Mouse (Mus musculus): Measurements from ENCODE around the gene Tmem115. TPM values are rescaled to one million over a fixed set of nuclear protein-coding genes. Genes with fewer than 3 reads are reported as not detected.

Gene Tmem115
- polyA plus RNA-seq, 1 experiment from 2014 or later, result 15.2 TPM

DNA sequence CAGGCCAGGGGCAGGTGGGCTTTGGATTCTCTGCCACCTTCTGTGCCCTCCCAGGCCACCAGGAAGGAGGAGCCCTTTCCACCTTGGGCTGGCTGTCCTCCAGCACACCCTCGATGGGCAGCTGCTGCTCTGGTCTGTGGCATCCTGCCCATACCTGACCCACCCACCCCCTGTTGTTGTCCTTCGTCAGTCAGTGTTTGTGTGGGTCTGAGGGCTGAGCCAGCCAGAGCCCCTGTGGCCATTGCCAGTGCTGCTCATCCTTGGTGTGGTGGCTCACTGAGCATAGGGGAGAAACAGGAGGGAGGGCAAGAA lies 11.4 kb upstream of the Tmem115 start:
- peaks cover 75% of the 10 kb centered on the region for H3K27me3 ChIP-seq
- H3K27ac ChIP-seq (replicated peaks), result no peak overlapping the region
- H3K4me3 ChIP-seq (replicated peaks), result no peak overlapping the region
- no peak overlapping the region for H3K9ac ChIP-seq
- no peaks in the 10 kb centered on the region for H3K9me3 ChIP-seq (replicated peaks)
- H3K4me1 ChIP-seq (replicated peaks), result peaks cover 22% of the 10 kb centered on the region
- no peak for ATAC-seq (ENCODE audit: insufficient read depth)
- no peaks in the 10 kb centered on the region for H3K36me3 ChIP-seq (replicated peaks)
- H3K4me2 ChIP-seq, result peak overlapping the region; percentile 18; the same call in 1 of the 2 replicates
- 42% methylated on average over 2 of the region's 2 CpGs for WGBS (ENCODE audit: insufficient replicate concordance)

DNA sequence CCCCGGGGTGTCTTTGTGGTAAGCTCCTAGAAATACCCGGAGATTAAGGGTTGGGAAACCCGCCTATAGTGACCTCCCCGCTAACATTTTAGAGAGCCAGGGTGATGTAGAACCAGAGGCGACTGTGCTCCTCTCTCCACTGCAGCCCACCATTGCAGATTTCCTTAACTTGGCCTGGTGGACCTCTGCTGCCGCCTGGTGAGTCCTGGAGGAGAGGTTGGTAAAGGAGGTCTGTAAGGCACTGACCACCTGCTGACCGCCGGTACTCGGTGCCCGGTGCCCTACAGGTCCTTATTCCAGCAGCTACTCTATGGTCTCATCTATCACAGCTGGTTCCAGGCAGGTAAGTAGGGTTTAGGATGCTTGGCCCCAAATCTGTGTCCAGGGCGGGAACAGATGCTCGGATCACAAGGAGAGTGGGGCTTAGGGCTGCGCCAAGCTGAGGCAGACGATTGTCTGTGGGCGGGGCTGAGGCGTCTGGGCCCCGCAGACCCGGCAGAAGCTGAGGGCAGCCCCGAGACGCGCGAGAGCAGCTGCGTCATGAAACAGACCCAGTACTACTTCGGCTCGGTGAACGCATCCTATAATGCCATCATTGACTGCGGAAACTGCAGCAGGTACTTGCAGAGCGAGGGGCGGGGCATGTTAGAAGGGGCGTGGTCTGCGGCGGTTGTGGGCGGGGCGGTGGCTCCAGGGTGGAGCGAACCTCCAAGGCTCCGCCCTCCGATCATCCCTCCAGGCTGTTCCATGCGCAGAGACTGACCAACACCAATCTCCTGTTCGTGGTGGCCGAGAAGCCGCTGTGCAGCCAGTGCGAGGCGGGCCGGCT lies 7.3 kb upstream of the Tmem115 start:
- 6% methylated on average over 44 of the region's 44 CpGs for whole genome bisulfite sequencing (ENCODE audit: insufficient replicate concordance)
- Histone ChIP-seq H3K27me3 (peaks cover 68% of the 10 kb centered on the region), H3K36me3 (replicated peaks) (no peaks in the 10 kb centered on the region), H3K4me3 (replicated peaks) (peak overlapping the region; percentile 28), H3K27ac (replicated peaks) (no peak overlapping the region), H3K9me3 (replicated peaks) (no peaks in the 10 kb centered on the region), H3K4me1 (replicated peaks) (peaks cover 21% of the 10 kb centered on the region), H3K9ac (no peak overlapping the region), H3K4me2 (peak overlapping the region; percentile 51)
- peak; percentile 51 for ATAC-seq (ENCODE audit: insufficient read depth)

DNA sequence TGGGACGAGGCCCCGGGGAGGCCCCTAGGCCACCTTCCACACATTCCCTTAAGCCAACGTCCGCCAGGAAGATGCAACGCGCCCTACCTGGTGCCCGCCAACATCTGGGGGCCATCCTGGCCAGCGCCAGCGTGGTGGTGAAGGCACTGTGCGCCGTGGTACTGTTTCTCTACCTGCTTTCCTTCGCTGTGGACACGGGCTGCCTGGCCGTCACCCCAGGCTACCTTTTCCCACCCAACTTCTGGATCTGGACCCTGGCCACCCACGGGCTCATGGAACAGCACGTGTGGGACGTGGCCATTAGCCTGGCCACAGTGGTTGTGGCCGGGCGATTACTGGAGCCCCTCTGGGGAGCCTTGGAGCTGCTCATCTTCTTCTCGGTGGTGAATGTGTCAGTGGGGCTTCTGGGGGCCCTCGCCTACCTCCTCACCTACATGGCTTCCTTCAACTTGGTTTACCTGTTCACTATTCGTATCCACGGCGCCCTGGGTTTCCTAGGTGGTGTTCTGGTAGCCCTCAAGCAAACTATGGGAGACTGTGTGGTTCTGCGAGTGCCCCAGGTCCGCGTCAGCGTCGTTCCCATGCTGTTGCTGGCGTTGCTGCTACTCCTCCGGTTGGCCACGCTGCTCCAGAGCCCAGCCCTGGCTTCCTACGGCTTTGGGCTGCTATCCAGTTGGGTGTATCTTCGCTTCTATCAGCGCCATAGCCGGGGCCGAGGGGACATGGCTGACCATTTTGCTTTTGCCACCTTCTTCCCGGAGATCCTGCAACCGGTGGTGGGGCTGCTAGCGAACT lies 860 bp downstream of the Tmem115 start:
- H3K4me2 ChIP-seq, result peak overlapping the region; percentile 95
- peak; percentile 47 for ATAC-seq (ENCODE audit: insufficient read depth)
- under 1% methylated on average over 40 of the region's 40 CpGs for WGBS (ENCODE audit: insufficient replicate concordance)

DNA sequence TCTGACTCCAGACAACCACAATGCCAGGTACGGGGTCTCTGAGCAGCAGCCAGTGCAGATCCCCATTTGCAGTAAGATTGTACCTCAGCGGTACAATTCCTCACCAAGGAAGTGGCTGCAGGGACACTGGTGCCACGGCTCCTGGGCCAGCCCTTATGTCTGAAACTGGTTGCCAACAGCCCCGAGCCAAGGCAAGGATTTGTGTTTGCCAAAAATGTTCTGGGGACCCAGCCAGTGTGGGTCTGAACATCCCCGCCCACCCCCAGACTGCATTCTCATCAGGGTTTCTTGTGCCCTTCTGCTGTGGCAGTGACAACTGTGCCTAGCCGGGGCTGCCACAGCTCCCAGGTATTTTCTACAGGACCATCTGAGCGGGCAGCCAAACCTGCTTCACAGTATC lies 4.5 kb downstream of the Tmem115 start:
- 86% methylated on average over 7 of the region's 7 CpGs for WGBS (ENCODE audit: insufficient replicate concordance)
- no peak for ATAC-seq (ENCODE audit: insufficient read depth)
- no peaks in the 10 kb centered on the region for H3K9me3 ChIP-seq (replicated peaks)
- H3K36me3 ChIP-seq (replicated peaks), result peaks cover 38% of the 10 kb centered on the region
- H3K27ac ChIP-seq (replicated peaks), result no peak overlapping the region
- no peak overlapping the region for H3K9ac ChIP-seq
- peaks cover 63% of the 10 kb centered on the region for H3K4me1 ChIP-seq (replicated peaks)
- H3K4me2 ChIP-seq, result no peak overlapping the region
- no peaks in the 10 kb centered on the region for H3K27me3 ChIP-seq
- H3K4me3 ChIP-seq (replicated peaks), result no peak overlapping the region

More for the DNA sequence above, 860 bp downstream of the Tmem115 start:
- peak overlapping the region; percentile 87 for H3K27ac ChIP-seq (replicated peaks)
- no peaks in the 10 kb centered on the region; the same call in none of the 2 replicates for H3K27me3 ChIP-seq
- H3K36me3 ChIP-seq (replicated peaks), result peaks cover 31% of the 10 kb centered on the region
- peaks cover 40% of the 10 kb centered on the region for H3K4me1 ChIP-seq (replicated peaks)
- H3K9ac ChIP-seq, result peak overlapping the region; percentile 85
- peak overlapping the region; percentile 74 for H3K4me3 ChIP-seq (replicated peaks)
- no peaks in the 10 kb centered on the region for H3K9me3 ChIP-seq (replicated peaks)

DNA sequence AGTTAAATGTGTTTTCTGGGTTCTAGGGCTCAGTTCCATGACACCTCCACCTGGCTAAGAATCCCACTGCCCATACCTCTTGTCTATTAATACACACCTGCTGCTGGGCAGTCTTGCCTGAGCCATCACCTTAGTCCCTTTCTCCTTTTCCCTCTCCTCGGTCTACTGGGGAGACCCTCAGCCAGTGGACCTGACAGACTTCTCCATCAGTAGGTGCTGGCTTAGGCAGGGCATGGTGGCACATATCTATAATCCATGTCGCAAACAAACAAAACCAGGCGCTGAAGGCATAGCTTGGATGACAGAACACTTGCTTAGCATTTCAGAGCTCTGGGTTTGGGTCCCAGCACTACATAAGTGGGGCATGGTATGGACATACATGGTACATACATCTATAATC lies 5.0 kb downstream of the Tmem115 start:
- no peak overlapping the region for H3K27ac ChIP-seq (replicated peaks)
- 79% methylated on average over 3 of the region's 3 CpGs for WGBS (ENCODE audit: insufficient replicate concordance)
- H3K36me3 ChIP-seq (replicated peaks), result peaks cover 41% of the 10 kb centered on the region
- H3K4me3 ChIP-seq (replicated peaks), result no peak overlapping the region
- H3K9ac ChIP-seq, result no peak overlapping the region
- peaks cover 61% of the 10 kb centered on the region for H3K4me1 ChIP-seq (replicated peaks)
- no peaks in the 10 kb centered on the region for H3K9me3 ChIP-seq (replicated peaks)
- no peak overlapping the region for H3K4me2 ChIP-seq
- no peaks in the 10 kb centered on the region for H3K27me3 ChIP-seq
- ATAC-seq (ENCODE audit: insufficient read depth), result no peak

DNA sequence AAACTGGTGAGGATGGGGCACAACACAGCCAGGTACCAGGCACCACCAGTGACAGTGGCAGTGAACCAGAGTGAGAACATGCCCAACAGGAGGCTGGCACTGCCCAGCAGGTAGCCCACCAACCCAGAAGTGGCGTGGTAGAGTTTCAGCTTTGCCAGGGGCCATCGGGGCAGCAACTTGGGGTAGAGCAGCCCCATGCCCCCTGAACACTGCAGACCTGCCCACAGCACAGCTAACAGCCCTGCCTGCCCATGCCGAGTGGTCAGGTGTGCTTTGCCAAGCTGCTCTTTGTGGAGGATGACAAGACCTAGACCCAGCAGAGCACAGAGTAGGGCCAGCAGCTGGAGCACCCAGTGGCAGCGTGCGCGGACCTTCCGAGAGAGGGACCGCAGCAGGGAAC lies 6.2 kb downstream of the Tmem115 start:
- Histone ChIP-seq H3K9me3 (replicated peaks) (no peaks in the 10 kb centered on the region), H3K4me2 (no peak overlapping the region), H3K27me3 (no peaks in the 10 kb centered on the region), H3K4me3 (replicated peaks) (no peak overlapping the region), H3K27ac (replicated peaks) (no peak overlapping the region), H3K36me3 (replicated peaks) (peaks cover 52% of the 10 kb centered on the region), H3K4me1 (replicated peaks) (peaks cover 55% of the 10 kb centered on the region), H3K9ac (no peak overlapping the region)
- ATAC-seq (ENCODE audit: insufficient read depth), result no peak
- WGBS (ENCODE audit: insufficient replicate concordance), result 94% methylated on average over 8 of the region's 8 CpGs

DNA sequence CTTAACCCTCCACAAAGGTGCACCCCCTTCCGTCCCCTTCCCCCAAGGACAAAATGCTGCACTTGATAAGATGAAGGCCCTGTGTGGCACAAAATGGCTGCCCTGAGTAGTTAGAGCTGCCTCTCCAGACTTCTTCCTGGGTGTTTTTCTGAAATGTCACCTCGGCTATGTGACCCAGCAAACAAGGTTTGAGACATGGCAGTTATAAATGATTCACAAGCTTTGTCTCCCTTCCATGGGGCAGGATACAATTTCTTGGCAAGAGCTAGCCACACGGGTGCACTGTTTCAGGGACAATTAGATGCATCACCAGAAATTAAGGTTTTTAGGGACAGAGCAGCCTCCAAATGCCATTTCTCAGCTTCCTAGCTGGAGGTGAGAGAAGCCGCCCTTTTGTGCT lies 6.7 kb downstream of the Tmem115 start:
- peaks cover 56% of the 10 kb centered on the region for H3K36me3 ChIP-seq (replicated peaks)

DNA sequence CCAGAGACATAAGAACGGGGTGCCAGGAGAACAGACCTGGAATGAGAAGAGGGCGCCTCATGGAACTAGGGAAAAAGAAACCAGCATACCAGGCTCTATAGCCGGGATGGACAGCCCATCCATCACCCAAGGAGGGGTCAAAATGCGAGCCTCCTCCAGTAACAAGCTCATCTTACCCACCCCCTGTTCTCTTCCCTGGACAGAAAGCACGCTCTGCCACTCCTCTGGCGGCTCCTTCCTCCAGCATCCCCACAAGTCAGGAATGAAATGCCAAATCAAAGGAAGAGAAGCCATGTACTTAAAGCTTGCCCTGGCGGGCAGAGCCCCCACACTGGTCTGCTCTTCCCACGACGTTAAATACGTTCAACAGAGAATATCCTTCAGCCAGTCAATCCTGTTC lies 7.3 kb downstream of the Tmem115 start:
- no peak for ATAC-seq (ENCODE audit: insufficient read depth)
- no peaks in the 10 kb centered on the region for H3K27me3 ChIP-seq
- H3K4me2 ChIP-seq, result peak overlapping the region; percentile 93
- H3K9ac ChIP-seq, result peak overlapping the region; percentile 65; the same call in 1 of the 2 replicates
- H3K4me1 ChIP-seq (replicated peaks), result peaks cover 51% of the 10 kb centered on the region
- peak overlapping the region; percentile 29; the same call in 1 of the 2 replicates for H3K27ac ChIP-seq (replicated peaks)
- WGBS (ENCODE audit: insufficient replicate concordance), result 42% methylated on average over 10 of the region's 10 CpGs
- H3K36me3 ChIP-seq (replicated peaks), result peaks cover 56% of the 10 kb centered on the region
- no peaks in the 10 kb centered on the region for H3K9me3 ChIP-seq (replicated peaks)
- H3K4me3 ChIP-seq (replicated peaks), result peak overlapping the region; percentile 81

More for the DNA sequence above, 6.7 kb downstream of the Tmem115 start:
- Histone ChIP-seq H3K4me3 (replicated peaks) (no peak overlapping the region), H3K27me3 (no peaks in the 10 kb centered on the region), H3K9ac (no peak overlapping the region), H3K4me1 (replicated peaks) (peaks cover 53% of the 10 kb centered on the region), H3K27ac (replicated peaks) (no peak overlapping the region), H3K4me2 (no peak overlapping the region), H3K9me3 (replicated peaks) (no peaks in the 10 kb centered on the region)
- WGBS (ENCODE audit: insufficient replicate concordance), result 57% methylated on average over 4 of the region's 4 CpGs
- ATAC-seq (ENCODE audit: insufficient read depth), result no peak

DNA sequence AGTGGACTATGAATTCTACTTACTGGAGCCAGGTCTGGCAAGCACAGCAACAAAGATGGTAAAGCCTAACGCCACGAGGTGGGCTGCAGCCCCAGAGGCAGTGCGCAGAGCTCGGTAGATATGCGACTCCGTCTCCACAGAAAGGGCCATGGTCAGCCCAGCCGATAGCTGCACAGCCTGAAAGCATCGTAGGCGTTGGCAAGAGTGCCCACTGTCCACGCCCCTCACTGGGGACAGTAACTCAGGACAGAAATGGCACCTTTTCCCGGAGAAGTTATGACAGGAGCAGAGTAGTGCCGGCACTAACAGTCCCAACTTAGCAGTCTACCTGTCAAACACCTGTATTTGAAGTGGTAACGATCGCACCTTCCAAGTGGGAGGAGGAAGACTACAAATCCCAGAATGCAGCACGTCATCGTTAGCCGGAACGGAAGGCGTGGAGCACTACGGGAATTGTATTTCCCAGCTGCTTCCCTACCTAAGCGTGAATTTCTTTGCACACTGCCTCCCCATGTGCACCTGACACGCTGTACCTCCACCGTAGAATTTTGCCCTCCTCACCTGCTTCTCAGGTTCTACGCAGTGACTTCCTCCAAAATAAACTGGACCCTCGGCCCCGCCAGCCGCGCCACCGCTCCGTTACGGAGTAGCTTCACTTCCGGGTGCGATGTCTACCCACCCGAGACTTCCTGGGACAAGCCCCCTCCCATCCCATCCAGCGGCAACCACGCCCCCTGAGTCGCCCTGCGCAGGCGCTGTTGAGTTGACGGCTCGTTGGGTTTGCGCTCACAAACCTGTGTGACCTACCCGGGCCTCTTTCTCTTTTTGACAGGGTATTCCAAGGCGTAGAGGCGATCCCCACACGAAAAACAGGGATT lies 8.0 kb downstream of the Tmem115 start, which contains the start of the genes Cyb561d2 and Nprl2:
Cyb561d2 (minus strand) TSS at position 720 of the 878 bp plus-strand sequence.
Nprl2 (plus strand) TSS at position 753 of the 878 bp plus-strand sequence.
- peak; percentile 79 for ATAC-seq (ENCODE audit: insufficient read depth)
- H3K4me1 ChIP-seq (replicated peaks), result peaks cover 51% of the 10 kb centered on the region
- H3K27me3 ChIP-seq, result no peaks in the 10 kb centered on the region
- peak within 1 kb of the TSS; percentile 86 for H3K27ac ChIP-seq (replicated peaks)
- H3K9me3 ChIP-seq (replicated peaks), result no peaks in the 10 kb centered on the region
- under 1% methylated on average over 46 of the region's 46 CpGs for WGBS (ENCODE audit: insufficient replicate concordance)
- peak within 1 kb of the TSS; percentile 93 for H3K4me2 ChIP-seq
- H3K4me3 ChIP-seq (replicated peaks), result peak within 1 kb of the TSS; percentile 81
- H3K36me3 ChIP-seq (replicated peaks), result peaks cover 53% of the 10 kb centered on the region
- H3K9ac ChIP-seq, result peak within 1 kb of the TSS; percentile 65

DNA sequence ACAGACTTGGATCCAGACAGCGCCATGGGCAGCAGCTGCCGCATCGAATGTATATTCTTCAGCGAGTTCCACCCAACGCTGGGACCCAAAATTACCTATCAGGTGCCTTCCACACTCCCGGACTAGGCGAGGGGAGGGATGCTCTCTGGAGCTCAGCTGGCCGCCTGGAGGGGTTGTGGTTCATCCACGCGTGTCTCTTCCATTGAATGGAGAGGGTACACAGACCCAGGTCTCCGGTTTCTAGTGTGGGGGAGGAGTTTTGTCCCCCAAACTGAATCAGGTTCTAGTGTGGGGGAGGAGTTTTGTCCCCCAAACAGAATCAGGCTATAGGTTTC lies 8.6 kb downstream of the Tmem115 start:
- peak overlapping the region; percentile 65 for H3K9ac ChIP-seq
- peak overlapping the region; percentile 93 for H3K4me2 ChIP-seq
- WGBS (ENCODE audit: insufficient replicate concordance), result under 1% methylated on average over 11 of the region's 11 CpGs
- peaks cover 47% of the 10 kb centered on the region for H3K36me3 ChIP-seq (replicated peaks)
- H3K4me3 ChIP-seq (replicated peaks), result peak overlapping the region; percentile 81
- peak; percentile 14; the same call in 1 of the 2 replicates for ATAC-seq (ENCODE audit: insufficient read depth)
- H3K27ac ChIP-seq (replicated peaks), result peak overlapping the region; percentile 86
- peaks cover 51% of the 10 kb centered on the region for H3K4me1 ChIP-seq (replicated peaks)
- no peaks in the 10 kb centered on the region for H3K9me3 ChIP-seq (replicated peaks)
- H3K27me3 ChIP-seq, result no peaks in the 10 kb centered on the region; the same call in 1 of the 2 replicates

Measured in liver, embryonic 15.5 days (tissue).